In genomic region chr19:47579788-47580631, GRCm38 (mm10) we compare ENCODE assay signal across 8 mouse cellular contexts. TPM values are rescaled to one million over a fixed set of nuclear protein-coding genes. Genes with fewer than 3 reads are reported as not detected.
DNase-seq lines count a peak whose midpoint lies in the region; ATAC-seq lines count a peak whose summit lies in the region.

No protein-coding gene starts in this region.

- H3K4me1 ChIP-seq in heart, embryonic 10.5 days = peaks cover 25% of the 10 kb centered on the region
- H3K4me1 ChIP-seq in kidney, embryonic 14.5 days (ENCODE audit: control insufficient read depth, insufficient read depth, low read length) = peaks cover 24% of the 10 kb centered on the region

- H3K9me3 ChIP-seq in heart, embryonic 10.5 days = no peaks in the 10 kb centered on the region
- no peaks in the 10 kb centered on the region for H3K9me3 ChIP-seq in kidney, embryonic 14.5 days (ENCODE audit: control insufficient read depth, low read length)

- H3K9ac ChIP-seq in kidney, embryonic 14.5 days (ENCODE audit: low read depth, low read length) = peak overlapping the region; percentile 99

- peak; percentile 73 for ATAC-seq in kidney, embryonic 14.5 days (ENCODE audit: low FRiP score, low TSS enrichment)

- no peaks in the 10 kb centered on the region for H3K27me3 ChIP-seq in heart, embryonic 10.5 days (ENCODE audit: insufficient read depth, poor library complexity, severe bottlenecking)
- H3K27me3 ChIP-seq in kidney, embryonic 14.5 days (ENCODE audit: control insufficient read depth, insufficient read depth, low read length) = no peaks in the 10 kb centered on the region

- H3K4me2 ChIP-seq in kidney, embryonic 14.5 days (replicated peaks; ENCODE audit: low read depth, low read length) = peak overlapping the region; percentile 76

- no peaks in the 10 kb centered on the region for H3K36me3 ChIP-seq in heart, embryonic 10.5 days
- H3K36me3 ChIP-seq in kidney, embryonic 14.5 days (ENCODE audit: control insufficient read depth, insufficient read depth, low read length) = no peaks in the 10 kb centered on the region

- peak; percentile 7 to 17 for DNase-seq in CD8-positive naive resting alpha-beta T cell, adult 2 months (ENCODE audit: low read depth in 2 of 2, low spot score in 2 of 2)
- DNase-seq in ZHBTc4 (ENCODE audit: low read depth, low spot score) = peak; percentile 49
- DNase-seq in embryo, embryonic 11 days = peak; percentile 65
- DNase-seq in heart, embryonic 10.5 days (ENCODE audit: low spot score) = no peak
- peak; percentile 32 for DNase-seq in lung, postnatal 36 days
- peak; percentile 40 for DNase-seq in spleen, adult 12 weeks (ENCODE audit: low spot score)
- DNase-seq in left cerebral cortex, adult 11 months (ENCODE audit: low spot score) = no peak

- H3K27ac ChIP-seq in heart, embryonic 10.5 days = peak overlapping the region; percentile 97
- H3K27ac ChIP-seq in kidney, embryonic 14.5 days (ENCODE audit: low read depth, low read length) = peak overlapping the region; percentile 92

- H3K4me3 ChIP-seq in heart, embryonic 10.5 days = peak overlapping the region; percentile 81
- peak overlapping the region; percentile 80 for H3K4me3 ChIP-seq in kidney, embryonic 14.5 days (ENCODE audit: low read length)

- 2% methylated on average over 91 of the region's 96 CpGs for WGBS in heart, embryonic 10.5 days
- under 1% methylated on average over 63 of the region's 96 CpGs for WGBS in kidney, embryonic 14.5 days

RNA-seq across cellular contexts. Expression of gene Slk, which starts 0.5 kb away (rescaled TPM):
- 7.8 and 10.1 TPM in 2 replicates for polyA plus RNA-seq in heart, embryonic 10.5 days (2016; fragmentation: Nextera tagmentation; extraction: Ambion mirVana)
- 16.5 and 20.6 TPM in 2 replicates for polyA plus RNA-seq in kidney, embryonic 14.5 days (2014; fragmentation: Nextera tagmentation; extraction: Ambion mirVana)

RNA-seq across cellular contexts. Expression of gene Stn1, which starts 42.7 kb away (rescaled TPM):
- 42.2 and 53.8 TPM in 2 replicates for polyA plus RNA-seq in heart, embryonic 10.5 days (2016; fragmentation: Nextera tagmentation; extraction: Ambion mirVana)
- 54.7 and 55.0 TPM in 2 replicates for polyA plus RNA-seq in kidney, embryonic 14.5 days (2014; fragmentation: Nextera tagmentation; extraction: Ambion mirVana)

Comparison
In these comparisons a context has a peak if more than half of its experiments do, and no peak if none do; other contexts are left out.
1. DNase-seq: peak in CD8-positive naive resting alpha-beta T cell, adult 2 months (2 of 2), ZHBTc4 (single experiment), embryo, embryonic 11 days (single experiment), lung, postnatal 36 days (single experiment) and spleen, adult 12 weeks (single experiment); none in heart, embryonic 10.5 days (single experiment) and left cerebral cortex, adult 11 months (single experiment).